Mouse (Mus musculus) midbrain, postnatal 0 days (tissue): Measurements from ENCODE around the gene Ankib1. TPM values are rescaled to one million over a fixed set of nuclear protein-coding genes. Genes with fewer than 3 reads are reported as not detected.

Experiments used
- ATAC-seq: fragments of 200-750 bp; cut with Nextera tagmentation; 2 replicates; pipeline ENCODE4 v1.8.0; 2017; ENCODE audit warnings: moderate number of reproducible peaks, mild to moderate bottlenecking, moderate TSS enrichment, moderate library complexity; ENCODE audit not compliant: low FRiP score
- DNase-seq: peaks from one replicate; pipeline ENCODE4 v3.0.0-alpha.2; 2015; ENCODE audit warnings: low spot score
- H3K27ac ChIP-seq: fragments of 300-500 bp; sonication (generic); 2 replicates; pipeline ENCODE4 v1.5.1; 2014; ENCODE audit warnings: low read depth, mild to moderate bottlenecking, low read length, mixed read lengths
- H3K27me3 ChIP-seq: fragments of 300-500 bp; sonication (generic); 2 replicates; pipeline ENCODE4 v1.6.1; 2014; ENCODE audit warnings: low read length, control low read depth, mixed read lengths; ENCODE audit not compliant: insufficient read depth
- H3K36me3 ChIP-seq: fragments of 300-500 bp; sonication (generic); 2 replicates; pipeline ENCODE4 v1.6.1; 2014; ENCODE audit warnings: low read length, control low read depth, mixed read lengths; ENCODE audit not compliant: insufficient read depth
- H3K4me1 ChIP-seq: fragments of 300-500 bp; sonication (generic); 2 replicates; pipeline ENCODE4 v1.6.1; 2014; ENCODE audit warnings: mild to moderate bottlenecking, control low read depth, antibody characterized with exemption, low read length, mixed read lengths; ENCODE audit not compliant: insufficient read depth
- H3K4me2 ChIP-seq: fragments of 300-500 bp; sonication (generic); 2 replicates; pipeline ENCODE4 v1.6.1; 2014; ENCODE audit warnings: low read depth, mild to moderate bottlenecking, low read length, mixed read lengths; ENCODE audit not compliant: poor library complexity, severe bottlenecking
- H3K4me3 ChIP-seq: fragments of 300-500 bp; sonication (generic); 2 replicates; pipeline ENCODE4 v1.5.1; 2014; ENCODE audit warnings: low read depth, mild to moderate bottlenecking, low read length, moderate library complexity
- H3K9ac ChIP-seq: fragments of 300-500 bp; sonication (generic); replicated peaks from 2 replicates; pipeline ENCODE4 v1.6.1; 2014; ENCODE audit warnings: mild to moderate bottlenecking, low read length, moderate library complexity, mixed read lengths; ENCODE audit not compliant: poor library complexity, severe bottlenecking
- H3K9me3 ChIP-seq: fragments of 300-500 bp; sonication (generic); 2 replicates; pipeline ENCODE4 v1.6.1; 2016; ENCODE audit warnings: low read length, control low read depth
- CTCF ChIP-seq: IDR thresholded peaks from 2 replicates; pipeline ENCODE4 v1.5.1; 2016; ENCODE audit warnings: antibody characterized with exemption, mild to moderate bottlenecking
- WGBS: fragments of 180-500 bp; shearing (Covaris S2); extraction: QIAGEN DNeasy Blood & Tissue Kit; methylation state at CpG from one replicate; pipeline ENCODE4 v1.1.7; 2014; 5-methylcytosine and 5-hydroxymethylcytosine counted together
- polyA plus RNA-seq: library from polyadenylated mRNA; unstranded; fragments of >200 nt; fragmentation: Nextera tagmentation; extraction: Ambion mirVana; gene quantifications from 2 replicates; pipeline ENCODE4 v1.2.1, GENCODE M21; 2015
- total RNA-seq: library from RNA; depleted of rRNA; stranded (reverse); fragments of >200 nt; gene quantifications from 2 replicates; pipeline ENCODE4 v1.2.3, GENCODE M21; 2014

Gene Ankib1
- total and polyA plus RNA-seq, 2 experiments from 2014 or later: 16.0 to 56.9 TPM

DNA sequence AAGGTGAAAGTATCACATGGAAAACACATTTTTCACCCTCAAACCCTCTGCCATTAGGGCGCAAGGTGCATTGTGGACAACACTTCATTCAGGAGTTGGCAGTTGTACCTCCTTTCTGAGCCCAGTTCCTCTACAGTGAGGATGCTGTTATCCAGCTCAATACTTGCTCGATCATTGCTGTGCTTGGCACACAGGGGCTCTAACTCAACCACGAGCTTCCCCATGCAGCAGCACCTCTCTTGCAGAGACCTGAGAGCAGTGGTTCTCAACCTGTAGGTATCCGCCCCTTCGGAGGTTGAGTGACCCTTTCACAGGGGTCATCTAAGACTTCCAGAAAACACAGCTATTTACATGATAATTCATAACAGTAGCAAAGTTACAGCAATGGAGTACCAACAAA, 151.1 kb downstream of the Ankib1 start:
- H3K4me1 ChIP-seq: 0 out of 2 replicates have a peak, but pooled peaks cover under 1% of the 10 kb centered on the region
- ATAC-seq: no peak
- H3K9ac ChIP-seq: no peak overlapping the region
- no peaks in the 10 kb centered on the region for H3K36me3 ChIP-seq
- DNase-seq: no peak
- TF ChIP-seq CTCF: no peak
- no peak overlapping the region for H3K4me3 ChIP-seq
- no peaks in the 10 kb centered on the region for H3K9me3 ChIP-seq
- no peak overlapping the region for H3K4me2 ChIP-seq
- WGBS: 85% methylated on average over 5 of the region's 5 CpGs
- no peak overlapping the region for H3K27ac ChIP-seq
- H3K27me3 ChIP-seq: no peaks in the 10 kb centered on the region

GRCm38 (mm10) chr5:3650881-3651280, 151.8 kb downstream of the Ankib1 start, which contains the start of gene Tmbim7:
Tmbim7 (plus strand) TSS chr5:3651181.
- Histone ChIP-seq H3K9ac (no peak within 1 kb of the TSS), H3K4me2 (no peak within 1 kb of the TSS), H3K27me3 (no peaks in the 10 kb centered on the region), H3K27ac (no peak within 1 kb of the TSS), H3K36me3 (no peaks in the 10 kb centered on the region), H3K4me3 (no peak within 1 kb of the TSS), H3K9me3 (no peaks in the 10 kb centered on the region), H3K4me1 (0 out of 2 replicates have a peak, but pooled peaks cover 3% of the 10 kb centered on the region)
- no peak for ATAC-seq
- no peak for TF ChIP-seq CTCF
- WGBS: 77% methylated on average over 6 of the region's 6 CpGs
- DNase-seq: no peak

- no peak overlapping the region for H3K4me3 ChIP-seq
- no peaks in the 10 kb centered on the region for H3K36me3 ChIP-seq
- no peaks in the 10 kb centered on the region for H3K9me3 ChIP-seq
- H3K27me3 ChIP-seq: no peaks in the 10 kb centered on the region
- H3K4me1 ChIP-seq: 0 out of 2 replicates have a peak, but pooled peaks cover 3% of the 10 kb centered on the region
- no peak overlapping the region for H3K4me2 ChIP-seq
- no peak overlapping the region for H3K9ac ChIP-seq
- no peak overlapping the region for H3K27ac ChIP-seq
- ATAC-seq (no peak), DNase-seq (no peak)
- TF ChIP-seq CTCF: no peak
- WGBS: 75% methylated on average over 4 of the region's 4 CpGs
Measured at GRCm38 (mm10) chr5:3648849-3649210, 153.9 kb downstream of the Ankib1 start.

GRCm38 (mm10) chr5:3648206-3648848, 154.4 kb downstream of the Ankib1 start:
- H3K9me3 ChIP-seq: no peaks in the 10 kb centered on the region
- DNase-seq: no peak
- TF ChIP-seq CTCF: no peak
- H3K27ac ChIP-seq: no peak overlapping the region
- H3K9ac ChIP-seq: no peak overlapping the region
- no peaks in the 10 kb centered on the region for H3K27me3 ChIP-seq
- H3K4me2 ChIP-seq: peak overlapping the region; percentile 58
- ATAC-seq: no peak
- 0 out of 2 replicates have a peak, but pooled peaks cover 2% of the 10 kb centered on the region for H3K36me3 ChIP-seq
- H3K4me1 ChIP-seq: 0 out of 2 replicates have a peak, but pooled peaks cover 3% of the 10 kb centered on the region
- 51% methylated on average over 4 of the region's 4 CpGs for WGBS
- no peak overlapping the region for H3K4me3 ChIP-seq

GRCm38 (mm10) chr5:3647708-3648121, 155.0 kb downstream of the Ankib1 start:
- Histone ChIP-seq H3K9me3 (no peaks in the 10 kb centered on the region), H3K4me1 (0 out of 2 replicates have a peak, but pooled peaks cover 3% of the 10 kb centered on the region), H3K36me3 (0 out of 2 replicates have a peak, but pooled peaks cover 5% of the 10 kb centered on the region), H3K27me3 (no peaks in the 10 kb centered on the region), H3K4me3 (peak overlapping the region; percentile 97), H3K9ac (peak overlapping the region; percentile 86), H3K27ac (peak overlapping the region; percentile 86), H3K4me2 (peak overlapping the region; percentile 58)
- ATAC-seq: peak; percentile 91
- no peak; the same call in 1 of the 2 replicates for TF ChIP-seq CTCF
- peak; percentile 91 for DNase-seq
- 0% methylated on average over 4 of the region's 46 CpGs for WGBS

- WGBS: 1% methylated on average over 49 of the region's 60 CpGs
- H3K4me3 ChIP-seq: peak overlapping the region; percentile 97
- peak overlapping the region; percentile 86 for H3K9ac ChIP-seq
- H3K27ac ChIP-seq: peak overlapping the region; percentile 86
- no peaks in the 10 kb centered on the region for H3K9me3 ChIP-seq
- ATAC-seq: peak; percentile 76
- H3K36me3 ChIP-seq: 0 out of 2 replicates have a peak, but pooled peaks cover 5% of the 10 kb centered on the region
- 0 out of 2 replicates have a peak, but pooled peaks cover 3% of the 10 kb centered on the region for H3K4me1 ChIP-seq
- H3K27me3 ChIP-seq: no peaks in the 10 kb centered on the region
- peak; percentile 73 for TF ChIP-seq CTCF
- peak overlapping the region; percentile 58 for H3K4me2 ChIP-seq
- DNase-seq: peak; percentile 80
Measured at GRCm38 (mm10) chr5:3646991-3647707, 155.6 kb downstream of the Ankib1 start.
